Mouse (Mus musculus): ENCODE results near the gene Psen1.

DNA sequence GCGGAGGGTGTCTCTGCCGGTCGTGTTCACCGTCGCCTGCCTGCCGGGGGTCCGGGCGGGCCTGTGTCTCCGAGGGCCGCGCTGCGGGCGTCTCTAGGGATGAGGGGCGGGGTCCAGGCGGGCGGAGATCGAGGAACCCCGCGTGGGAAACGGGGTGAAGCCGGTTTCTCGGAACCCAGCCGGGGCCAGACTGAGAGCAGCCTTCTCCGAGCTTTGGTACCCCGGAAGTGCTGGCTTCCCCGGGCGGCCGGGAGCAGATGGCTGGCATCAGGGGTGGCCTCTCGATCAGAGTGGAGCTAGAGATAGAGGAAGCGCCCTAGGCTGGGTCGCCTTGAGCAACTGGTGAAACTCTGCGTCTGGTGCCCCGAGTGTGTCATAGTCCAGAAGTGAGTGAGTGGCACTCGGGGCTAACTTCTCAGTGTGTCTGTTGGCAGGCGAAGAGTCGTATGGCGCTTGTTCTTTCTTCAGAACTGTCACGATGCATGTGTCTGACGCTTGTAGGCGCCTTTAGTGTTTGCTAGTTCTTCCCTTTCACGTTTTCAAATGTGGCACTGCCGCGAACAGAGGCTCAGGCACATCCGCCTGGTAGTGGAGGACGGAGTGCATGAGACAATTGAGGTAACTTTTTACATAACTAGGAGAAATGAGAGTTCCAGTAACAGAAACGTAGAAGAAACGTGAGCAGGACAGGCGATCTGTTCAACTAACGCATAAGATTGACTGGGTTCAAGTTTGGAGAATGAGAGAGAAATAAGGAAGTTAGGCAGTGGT, 549 bp downstream of the Psen1 start:
- no peak for TF ChIP-seq E2F4 (IDR thresholded peaks at IDR 0.05; ENCODE audit: insufficient replicate concordance, low read depth, low read length)
- TF ChIP-seq KAT2A (IDR thresholded peaks at IDR 0.05; ENCODE audit: insufficient replicate concordance, low read length): no peak
- TF ChIP-seq POLR2AphosphoS2 (IDR thresholded peaks at IDR 0.05; ENCODE audit: low read depth, low read length): no peak; the same call in 1 of the 2 replicates
- TF ChIP-seq CTCF (conservative IDR thresholded peaks at IDR 0.05 in 1 of 2, IDR thresholded peaks at IDR 0.05 in 1 of 2; ENCODE audit: low read depth in 2 of 2, low read length in 2 of 2): no peak

Data from CH12.LX (cell line).